Mouse (Mus musculus) ovary, postnatal 36 days (tissue): ENCODE data around the gene Cela3a.
"Not testable (repeated sequence)": the region's sequence is repeated elsewhere in the genome, so short reads cannot be mapped to it uniquely, and the experiment has no call there.

Experiments used
- DNase-seq: peaks from one replicate; pipeline ENCODE4 v3.0.0; 2022; ENCODE audit warnings: low spot score, mixed read lengths

Cela3a gene

GRCm38 (mm10) chr4:137409691-137410090 is at the start of gene Cela3a:
Cela3a (minus strand) TSS chr4:137409791.
- DNase-seq: no peak

- DNase-seq: no peak
Measured at GRCm38 (mm10) chr4:137458861-137459260, 49.3 kb upstream of the Cela3a start.

- no peak for DNase-seq
Measured at GRCm38 (mm10) chr4:137458310-137458709, 48.7 kb upstream of the Cela3a start.

GRCm38 (mm10) chr4:137457292-137457691 is 47.7 kb upstream of the Cela3a start:
- DNase-seq: no peak

GRCm38 (mm10) chr4:137456581-137456980 is 47.0 kb upstream of the Cela3a start:
- DNase-seq: no peak

GRCm38 (mm10) chr4:137454582-137454981 is 45.0 kb upstream of the Cela3a start:
- no peak for DNase-seq

GRCm38 (mm10) chr4:137453234-137453767 is 43.7 kb upstream of the Cela3a start, which contains the start of gene 1700013G24Rik:
1700013G24Rik (plus strand) TSS chr4:137453284.
- no peak for DNase-seq

GRCm38 (mm10) chr4:137452190-137452589 is 42.6 kb upstream of the Cela3a start:
- no peak for DNase-seq

GRCm38 (mm10) chr4:137449715-137450114 is 40.1 kb upstream of the Cela3a start:
- DNase-seq: no peak

- no peak for DNase-seq
Measured at GRCm38 (mm10) chr4:137449132-137449531, 39.5 kb upstream of the Cela3a start.

- no peak for DNase-seq
Measured at GRCm38 (mm10) chr4:137448641-137449040, 39.0 kb upstream of the Cela3a start.

GRCm38 (mm10) chr4:137448197-137448596 is 38.6 kb upstream of the Cela3a start:
- DNase-seq: peak; percentile 60

- no peak for DNase-seq
Measured at GRCm38 (mm10) chr4:137447363-137448196, 38.0 kb upstream of the Cela3a start.

- DNase-seq: no peak
Measured at GRCm38 (mm10) chr4:137445881-137446280, 36.3 kb upstream of the Cela3a start.

- peak; percentile 69 for DNase-seq
Measured at GRCm38 (mm10) chr4:137443625-137444024, 34.0 kb upstream of the Cela3a start.

GRCm38 (mm10) chr4:137441332-137441731 is 31.7 kb upstream of the Cela3a start:
- no peak for DNase-seq

- DNase-seq: no peak
Measured at GRCm38 (mm10) chr4:137438842-137439241, 29.3 kb upstream of the Cela3a start.

GRCm38 (mm10) chr4:137436979-137437669 is 27.5 kb upstream of the Cela3a start:
- DNase-seq: no peak

GRCm38 (mm10) chr4:137432700-137433550 is 23.3 kb upstream of the Cela3a start:
- not testable (repeated sequence) for DNase-seq

- DNase-seq: no peak
Measured at GRCm38 (mm10) chr4:137430502-137430901, 20.9 kb upstream of the Cela3a start, which contains the start of gene Cela3b. Cela3b (minus strand) TSS chr4:137430540.

- no peak for DNase-seq
Measured at GRCm38 (mm10) chr4:137417712-137418564, 8.3 kb upstream of the Cela3a start.
